Mouse (Mus musculus): ENCODE measurements around the gene Mthfsl. TPM values are rescaled to one million over a fixed set of nuclear protein-coding genes. Genes with fewer than 3 reads are reported as not detected.
"Not testable (repeated sequence)": the region's sequence is repeated elsewhere in the genome, so short reads cannot be mapped to it uniquely, and the experiment has no call there.

Mthfsl gene
- polyA plus RNA-seq, 1 experiment, result 10.4 TPM

DNA sequence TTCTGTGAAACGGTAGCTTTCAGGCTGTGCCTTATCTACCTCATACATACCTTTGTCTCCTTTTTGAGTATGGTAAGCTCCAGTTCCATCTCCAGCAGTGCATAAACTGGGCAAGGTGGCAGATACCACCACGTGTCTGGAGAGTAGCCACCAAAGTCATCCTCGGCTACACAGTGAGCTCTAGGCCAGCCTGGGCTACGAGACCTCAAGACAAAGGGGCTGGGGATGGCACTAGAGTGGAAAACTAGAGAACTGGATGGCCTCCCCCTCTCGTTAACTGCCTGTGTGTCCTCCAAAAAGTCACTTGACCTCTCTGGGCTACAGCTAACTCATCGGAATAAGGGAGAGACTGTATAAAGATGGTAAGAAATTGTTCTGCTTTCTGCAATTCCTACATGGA lies 10.8 kb downstream of the Mthfsl start:
- Histone ChIP-seq H3K27me3 (ENCODE audit: control insufficient read depth, insufficient read depth, low read length, poor library complexity, severe bottlenecking) (no peaks in the 10 kb centered on the region), H3K36me3 (ENCODE audit: control insufficient read depth, insufficient read depth, low read length, poor library complexity, severe bottlenecking) (no peaks in the 10 kb centered on the region), H3K9ac (ENCODE audit: low read depth, poor library complexity, severe bottlenecking) (no peak overlapping the region), H3K4me3 (ENCODE audit: low read depth, low read length) (no peak overlapping the region), H3K27ac (ENCODE audit: insufficient read depth, low read length) (no peak overlapping the region), H3K9me3 (replicated peaks; ENCODE audit: control insufficient read depth, insufficient read depth, low read length, poor library complexity, severe bottlenecking) (no peaks in the 10 kb centered on the region), H3K4me1 (ENCODE audit: control insufficient read depth, insufficient read depth, low read length) (no peaks in the 10 kb centered on the region)
- TF ChIP-seq EP300 (IDR thresholded peaks at IDR 0.05; ENCODE audit: insufficient read depth, low read depth, low read length) (no peak), CTCF (IDR thresholded peaks at IDR 0.05; ENCODE audit: low read depth, low read length) (no peak), POLR2A (IDR thresholded peaks at IDR 0.05; ENCODE audit: insufficient read depth, low read length) (no peak)

DNA sequence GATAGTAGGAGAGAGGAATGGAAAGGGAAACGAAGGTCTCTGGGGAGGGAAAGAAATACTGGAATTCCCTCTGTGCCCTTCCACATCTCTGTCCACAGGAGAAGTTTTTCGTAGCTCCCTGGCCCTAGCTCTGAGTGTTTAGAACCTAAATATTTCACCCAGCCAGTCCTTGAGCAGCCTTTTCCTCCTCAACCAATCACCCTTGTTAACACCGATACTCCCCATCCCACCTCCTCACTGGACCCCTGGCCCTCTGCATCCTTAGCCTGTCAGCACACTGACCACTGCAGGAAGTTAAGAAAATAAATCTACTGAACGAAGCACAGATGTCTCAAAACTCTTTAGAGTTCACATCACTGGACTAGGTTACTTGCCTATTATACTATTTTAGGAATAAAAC lies 13.4 kb downstream of the Mthfsl start:
- no peak overlapping the region for H3K27ac ChIP-seq (ENCODE audit: insufficient read depth, low read length)
- H3K27me3 ChIP-seq (ENCODE audit: control insufficient read depth, insufficient read depth, low read length, poor library complexity, severe bottlenecking), result no peaks in the 10 kb centered on the region
- no peaks in the 10 kb centered on the region for H3K36me3 ChIP-seq (ENCODE audit: control insufficient read depth, insufficient read depth, low read length, poor library complexity, severe bottlenecking)
- no peak overlapping the region for H3K9ac ChIP-seq (ENCODE audit: low read depth, poor library complexity, severe bottlenecking)
- no peak overlapping the region for H3K4me3 ChIP-seq (ENCODE audit: low read depth, low read length)
- no peak for TF ChIP-seq CTCF (IDR thresholded peaks at IDR 0.05; ENCODE audit: low read depth, low read length)
- H3K9me3 ChIP-seq (replicated peaks; ENCODE audit: control insufficient read depth, insufficient read depth, low read length, poor library complexity, severe bottlenecking), result no peaks in the 10 kb centered on the region
- H3K4me1 ChIP-seq (ENCODE audit: control insufficient read depth, insufficient read depth, low read length), result no peaks in the 10 kb centered on the region

DNA sequence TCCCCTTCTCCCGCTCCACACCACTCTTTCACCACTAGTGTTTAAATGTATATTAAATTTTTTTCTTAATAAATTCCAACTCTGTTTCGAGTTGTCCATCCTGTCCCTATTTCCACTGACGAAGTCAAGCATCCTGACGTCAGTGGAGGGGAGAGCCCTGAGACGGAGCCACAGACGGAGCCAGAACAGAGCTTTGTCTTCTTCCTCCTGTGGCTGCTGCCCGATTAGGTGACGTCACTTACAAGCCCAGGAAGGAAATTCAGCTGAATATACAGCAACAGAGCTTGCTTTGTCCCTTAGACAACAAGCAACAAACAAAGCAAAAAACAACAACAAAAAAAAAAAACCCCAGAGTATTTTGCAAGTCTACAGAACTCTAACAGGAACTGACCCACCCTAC lies 14.9 kb downstream of the Mthfsl start:
- H3K27me3 ChIP-seq (ENCODE audit: control insufficient read depth, insufficient read depth, low read length, poor library complexity, severe bottlenecking); H3K4me1 ChIP-seq (ENCODE audit: control insufficient read depth, insufficient read depth, low read length); H3K36me3 ChIP-seq (ENCODE audit: control insufficient read depth, insufficient read depth, low read length, poor library complexity, severe bottlenecking); H3K9ac ChIP-seq (ENCODE audit: low read depth, poor library complexity, severe bottlenecking); H3K27ac ChIP-seq (ENCODE audit: insufficient read depth, low read length); H3K4me3 ChIP-seq (ENCODE audit: low read depth, low read length); H3K9me3 ChIP-seq (replicated peaks; ENCODE audit: control insufficient read depth, insufficient read depth, low read length, poor library complexity, severe bottlenecking): not testable (repeated sequence)

DNA sequence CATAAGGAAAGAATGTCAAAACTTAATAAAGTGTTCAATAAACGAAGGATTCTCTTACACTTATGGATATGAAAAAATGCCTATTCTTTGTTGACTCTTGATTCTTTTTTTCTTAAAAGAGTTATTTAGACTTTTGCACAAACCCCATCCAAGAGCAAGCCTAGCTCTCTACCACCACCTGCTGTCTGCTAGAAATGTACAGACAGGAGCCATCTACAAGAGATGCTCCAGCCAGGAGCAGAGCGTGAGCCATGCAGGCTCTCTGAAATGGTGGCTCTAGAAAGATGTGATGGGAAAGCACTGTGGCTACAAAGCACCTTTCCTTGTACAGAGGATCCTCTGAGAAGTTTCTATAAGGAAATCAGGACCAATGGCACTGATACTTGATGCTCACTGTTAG lies 21.4 kb downstream of the Mthfsl start:
- H3K27me3 ChIP-seq (ENCODE audit: control insufficient read depth, insufficient read depth, low read length, poor library complexity, severe bottlenecking); H3K9me3 ChIP-seq (replicated peaks; ENCODE audit: control insufficient read depth, insufficient read depth, low read length, poor library complexity, severe bottlenecking); H3K27ac ChIP-seq (ENCODE audit: insufficient read depth, low read length); H3K4me1 ChIP-seq (ENCODE audit: control insufficient read depth, insufficient read depth, low read length); H3K4me3 ChIP-seq (ENCODE audit: low read depth, low read length); H3K36me3 ChIP-seq (ENCODE audit: control insufficient read depth, insufficient read depth, low read length, poor library complexity, severe bottlenecking); H3K9ac ChIP-seq (ENCODE audit: low read depth, poor library complexity, severe bottlenecking): not testable (repeated sequence)

DNA sequence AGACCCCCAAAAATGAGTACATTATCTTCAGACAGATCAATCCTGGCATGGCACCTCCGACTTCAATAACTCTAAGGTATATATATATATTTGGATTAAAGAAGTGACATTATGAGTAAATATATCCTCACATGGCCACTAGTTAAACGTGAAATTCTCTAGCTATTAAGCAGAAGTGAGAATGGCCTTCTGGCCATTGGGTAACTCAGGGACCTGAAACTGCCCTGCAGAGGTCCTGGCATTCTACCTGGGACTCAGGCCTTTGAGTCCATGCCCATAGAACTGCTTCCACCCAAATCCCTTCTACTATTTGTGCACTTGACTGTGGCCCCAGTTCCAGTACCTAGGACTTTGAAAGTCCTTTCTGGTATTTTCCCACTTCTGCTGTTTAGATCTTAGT lies 28.8 kb downstream of the Mthfsl start:
- H3K4me1 ChIP-seq (ENCODE audit: control insufficient read depth, insufficient read depth, low read length); H3K27ac ChIP-seq (ENCODE audit: insufficient read depth, low read length); H3K4me3 ChIP-seq (ENCODE audit: low read depth, low read length); H3K9me3 ChIP-seq (replicated peaks; ENCODE audit: control insufficient read depth, insufficient read depth, low read length, poor library complexity, severe bottlenecking); H3K27me3 ChIP-seq (ENCODE audit: control insufficient read depth, insufficient read depth, low read length, poor library complexity, severe bottlenecking); H3K36me3 ChIP-seq (ENCODE audit: control insufficient read depth, insufficient read depth, low read length, poor library complexity, severe bottlenecking); H3K9ac ChIP-seq (ENCODE audit: low read depth, poor library complexity, severe bottlenecking): not testable (repeated sequence)

DNA sequence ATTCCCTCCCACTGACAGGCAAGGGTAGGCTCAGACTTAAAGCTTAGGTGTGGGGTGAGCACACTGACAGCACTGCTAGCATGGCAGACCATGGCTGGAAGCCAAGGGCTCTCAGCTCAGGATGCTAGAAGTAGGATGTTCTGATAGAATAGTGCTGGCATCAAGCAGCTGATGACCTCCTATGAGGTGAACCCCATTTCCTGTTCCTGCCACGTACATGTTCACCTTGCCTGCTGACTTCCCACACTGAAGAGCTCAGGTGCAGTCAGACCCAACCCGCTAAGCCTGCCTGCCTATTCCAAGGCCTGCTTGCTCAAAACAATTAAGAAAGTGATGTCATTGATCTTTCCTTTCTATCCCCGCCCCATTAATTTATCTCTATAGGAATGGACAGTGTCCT lies 30.6 kb downstream of the Mthfsl start:
- H3K27ac ChIP-seq (ENCODE audit: insufficient read depth, low read length); H3K9ac ChIP-seq (ENCODE audit: low read depth, poor library complexity, severe bottlenecking): not testable (repeated sequence)

DNA sequence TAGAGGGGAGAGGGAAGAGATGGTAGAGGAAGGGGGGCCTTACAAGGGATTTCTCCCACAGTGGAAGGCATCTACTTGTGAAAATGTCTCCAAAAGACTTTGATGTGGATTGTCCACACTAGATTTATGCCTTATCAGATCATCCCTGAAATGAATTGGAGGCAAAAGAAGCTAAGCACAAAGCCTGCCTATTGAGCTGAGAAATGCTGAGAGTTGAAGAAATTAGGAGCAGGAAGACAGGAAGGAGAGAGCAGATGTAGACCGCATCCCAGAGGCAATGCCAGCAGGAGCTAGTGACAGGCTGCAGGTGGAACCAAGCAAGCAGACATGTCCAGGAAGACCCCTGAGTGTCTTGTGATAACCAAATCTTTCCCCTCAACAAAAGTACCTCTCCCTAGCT lies 33.4 kb downstream of the Mthfsl start:
- H3K27ac ChIP-seq (ENCODE audit: insufficient read depth, low read length); H3K4me1 ChIP-seq (ENCODE audit: control insufficient read depth, insufficient read depth, low read length); H3K4me3 ChIP-seq (ENCODE audit: low read depth, low read length); H3K27me3 ChIP-seq (ENCODE audit: control insufficient read depth, insufficient read depth, low read length, poor library complexity, severe bottlenecking); H3K36me3 ChIP-seq (ENCODE audit: control insufficient read depth, insufficient read depth, low read length, poor library complexity, severe bottlenecking); H3K9ac ChIP-seq (ENCODE audit: low read depth, poor library complexity, severe bottlenecking); H3K9me3 ChIP-seq (replicated peaks; ENCODE audit: control insufficient read depth, insufficient read depth, low read length, poor library complexity, severe bottlenecking): not testable (repeated sequence)

More for the DNA sequence above, 30.6 kb downstream of the Mthfsl start:
- not testable (repeated sequence) for H3K27me3 ChIP-seq (ENCODE audit: control insufficient read depth, insufficient read depth, low read length, poor library complexity, severe bottlenecking); H3K9me3 ChIP-seq (replicated peaks; ENCODE audit: control insufficient read depth, insufficient read depth, low read length, poor library complexity, severe bottlenecking); H3K4me3 ChIP-seq (ENCODE audit: low read depth, low read length); H3K4me1 ChIP-seq (ENCODE audit: control insufficient read depth, insufficient read depth, low read length); H3K36me3 ChIP-seq (ENCODE audit: control insufficient read depth, insufficient read depth, low read length, poor library complexity, severe bottlenecking)

DNA sequence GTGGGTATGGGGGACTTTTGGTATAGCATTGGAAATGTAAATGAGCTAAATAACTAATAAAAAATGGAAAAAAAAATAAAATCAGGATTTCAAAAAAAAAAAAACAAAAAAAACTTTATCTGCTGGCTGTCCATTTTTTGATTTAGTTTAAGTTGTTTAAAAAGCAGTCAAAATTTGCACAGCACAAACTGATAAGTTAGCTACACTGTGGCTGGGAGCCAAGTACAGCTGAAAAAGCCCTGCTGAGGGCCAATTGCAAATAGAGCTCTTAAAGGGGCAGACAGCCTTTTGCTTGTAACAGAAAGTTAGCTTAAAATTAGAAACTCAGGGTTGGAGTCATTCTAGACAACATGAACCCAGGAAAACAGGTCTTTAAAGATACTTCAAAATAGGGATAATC lies 61.8 kb downstream of the Mthfsl start:
- H3K27ac ChIP-seq (ENCODE audit: insufficient read depth, low read length); H3K4me1 ChIP-seq (ENCODE audit: control insufficient read depth, insufficient read depth, low read length); H3K4me3 ChIP-seq (ENCODE audit: low read depth, low read length); H3K9me3 ChIP-seq (replicated peaks; ENCODE audit: control insufficient read depth, insufficient read depth, low read length, poor library complexity, severe bottlenecking); H3K36me3 ChIP-seq (ENCODE audit: control insufficient read depth, insufficient read depth, low read length, poor library complexity, severe bottlenecking); H3K9ac ChIP-seq (ENCODE audit: low read depth, poor library complexity, severe bottlenecking); H3K27me3 ChIP-seq (ENCODE audit: control insufficient read depth, insufficient read depth, low read length, poor library complexity, severe bottlenecking): not testable (repeated sequence)

DNA sequence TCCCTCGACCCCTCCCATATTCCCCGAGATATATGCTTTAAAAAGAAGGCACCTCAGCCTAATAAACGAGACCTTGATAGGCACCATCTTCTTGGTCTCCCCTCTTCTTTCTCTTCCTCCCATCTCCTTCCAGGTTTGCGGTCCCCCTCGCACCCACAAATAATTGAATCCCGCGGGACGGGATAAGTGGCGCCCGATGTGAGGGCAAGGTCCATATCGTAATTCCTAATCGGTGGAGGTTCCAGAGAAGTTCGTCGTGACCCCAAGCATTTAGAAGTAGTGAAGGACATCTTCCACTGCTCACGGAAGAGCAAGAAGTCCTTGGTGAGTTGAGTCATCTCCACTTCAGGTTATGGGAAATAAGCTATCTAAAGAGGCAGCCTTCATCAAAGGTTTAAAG lies 69.4 kb downstream of the Mthfsl start:
- not testable (repeated sequence) for H3K27ac ChIP-seq (ENCODE audit: insufficient read depth, low read length); H3K4me1 ChIP-seq (ENCODE audit: control insufficient read depth, insufficient read depth, low read length)

More for the DNA sequence above, 69.4 kb downstream of the Mthfsl start:
- H3K9ac ChIP-seq (ENCODE audit: low read depth, poor library complexity, severe bottlenecking); H3K27me3 ChIP-seq (ENCODE audit: control insufficient read depth, insufficient read depth, low read length, poor library complexity, severe bottlenecking); H3K36me3 ChIP-seq (ENCODE audit: control insufficient read depth, insufficient read depth, low read length, poor library complexity, severe bottlenecking); H3K4me3 ChIP-seq (ENCODE audit: low read depth, low read length); H3K9me3 ChIP-seq (replicated peaks; ENCODE audit: control insufficient read depth, insufficient read depth, low read length, poor library complexity, severe bottlenecking): not testable (repeated sequence)

Measured in ES-Bruce4 (cell line).